Mouse (Mus musculus): ENCODE data around the gene Larp4b. TPM values are rescaled to one million over a fixed set of nuclear protein-coding genes. Genes with fewer than 3 reads are reported as not detected.

The Larp4b gene
- polyA plus RNA-seq, 1 experiment from 2014 or later, result 30.3 TPM

- Histone ChIP-seq H3K9me3 (no peaks in the 10 kb centered on the region), H3K36me3 (peaks cover 56% of the 10 kb centered on the region), H3K4me3 (no peak overlapping the region), H3K27me3 (no peaks in the 10 kb centered on the region), H3K27ac (no peak overlapping the region), H3K4me1 (no peaks in the 10 kb centered on the region), H3K4me2 (no peak overlapping the region), H3K9ac (no peak overlapping the region)
- 86% methylated on average over 6 of the region's 6 CpGs for WGBS
- ATAC-seq (ENCODE audit: insufficient number of reproducible peaks, low FRiP score, low TSS enrichment, low read depth), result no peak
Measured at GRCm38 (mm10) chr13:9128707-9129314, 35.1 kb downstream of the Larp4b start.

DNA sequence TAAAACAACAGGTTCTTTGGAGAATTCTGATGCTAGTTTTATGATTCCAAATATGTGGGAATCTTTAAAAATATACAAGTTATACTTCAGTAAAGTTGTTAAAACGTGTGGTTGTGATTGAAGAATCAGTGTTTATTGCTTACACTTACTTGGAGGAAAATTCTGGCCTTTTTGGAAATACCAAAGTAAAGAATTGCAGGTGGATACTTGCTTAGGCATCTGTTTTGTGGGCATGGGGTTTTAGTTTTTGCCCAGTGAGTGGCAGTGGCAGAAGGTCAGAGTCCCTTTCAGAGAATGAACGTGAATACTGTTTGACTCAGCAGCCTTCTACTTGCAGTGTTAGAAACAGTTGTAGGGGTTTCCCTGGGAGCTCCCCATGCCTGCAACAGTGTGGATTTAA, 40.7 kb downstream of the Larp4b start:
- H3K4me1 ChIP-seq, result no peaks in the 10 kb centered on the region
- no peak overlapping the region for H3K27ac ChIP-seq
- no peak for ATAC-seq (ENCODE audit: insufficient number of reproducible peaks, low FRiP score, low TSS enrichment, low read depth)
- no peaks in the 10 kb centered on the region for H3K9me3 ChIP-seq
- no peak overlapping the region for H3K4me3 ChIP-seq
- H3K36me3 ChIP-seq, result peaks cover 41% of the 10 kb centered on the region
- WGBS, result 80% methylated on average over 2 of the region's 2 CpGs
- no peak overlapping the region for H3K4me2 ChIP-seq
- no peak overlapping the region for H3K9ac ChIP-seq
- no peaks in the 10 kb centered on the region for H3K27me3 ChIP-seq

DNA sequence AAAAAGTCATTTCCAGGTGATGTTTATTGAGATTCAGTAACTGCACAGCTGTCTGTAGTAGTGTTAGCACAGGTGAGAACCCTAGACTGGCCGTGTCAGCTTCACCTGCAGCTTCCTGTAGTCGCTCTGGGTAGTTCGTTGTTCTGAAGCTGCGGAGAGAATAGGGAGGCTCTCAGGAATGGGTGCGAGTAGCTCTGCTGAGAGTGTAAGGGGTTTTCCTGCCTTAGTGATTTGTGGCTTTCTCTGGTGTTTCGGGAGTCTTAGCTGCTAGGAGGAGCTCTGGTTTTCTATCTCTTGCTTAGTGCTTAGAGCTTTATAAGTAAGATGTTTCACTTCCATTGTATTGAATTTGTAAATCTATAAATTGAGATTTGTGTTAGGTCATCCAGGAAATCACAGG, 42.4 kb downstream of the Larp4b start:
- H3K9ac ChIP-seq, result no peak overlapping the region
- no peak overlapping the region for H3K4me3 ChIP-seq
- H3K4me2 ChIP-seq, result no peak overlapping the region
- no peak overlapping the region for H3K27ac ChIP-seq
- no peaks in the 10 kb centered on the region for H3K27me3 ChIP-seq
- no peaks in the 10 kb centered on the region for H3K4me1 ChIP-seq
- WGBS, result 81% methylated on average over 6 of the region's 6 CpGs
- peaks cover 44% of the 10 kb centered on the region for H3K36me3 ChIP-seq
- H3K9me3 ChIP-seq, result no peaks in the 10 kb centered on the region
- no peak for ATAC-seq (ENCODE audit: insufficient number of reproducible peaks, low FRiP score, low TSS enrichment, low read depth)

- no peak overlapping the region for H3K4me3 ChIP-seq
- peaks cover 50% of the 10 kb centered on the region for H3K36me3 ChIP-seq
- no peaks in the 10 kb centered on the region for H3K27me3 ChIP-seq
- no peak for ATAC-seq (ENCODE audit: insufficient number of reproducible peaks, low FRiP score, low TSS enrichment, low read depth)
- no peak overlapping the region for H3K4me2 ChIP-seq
- no peaks in the 10 kb centered on the region for H3K4me1 ChIP-seq
- H3K27ac ChIP-seq, result no peak overlapping the region
- H3K9me3 ChIP-seq, result no peaks in the 10 kb centered on the region
- no peak overlapping the region for H3K9ac ChIP-seq
- 53% methylated on average over 4 of the region's 4 CpGs for WGBS
Measured at GRCm38 (mm10) chr13:9136733-9137132, 43.1 kb downstream of the Larp4b start.

DNA sequence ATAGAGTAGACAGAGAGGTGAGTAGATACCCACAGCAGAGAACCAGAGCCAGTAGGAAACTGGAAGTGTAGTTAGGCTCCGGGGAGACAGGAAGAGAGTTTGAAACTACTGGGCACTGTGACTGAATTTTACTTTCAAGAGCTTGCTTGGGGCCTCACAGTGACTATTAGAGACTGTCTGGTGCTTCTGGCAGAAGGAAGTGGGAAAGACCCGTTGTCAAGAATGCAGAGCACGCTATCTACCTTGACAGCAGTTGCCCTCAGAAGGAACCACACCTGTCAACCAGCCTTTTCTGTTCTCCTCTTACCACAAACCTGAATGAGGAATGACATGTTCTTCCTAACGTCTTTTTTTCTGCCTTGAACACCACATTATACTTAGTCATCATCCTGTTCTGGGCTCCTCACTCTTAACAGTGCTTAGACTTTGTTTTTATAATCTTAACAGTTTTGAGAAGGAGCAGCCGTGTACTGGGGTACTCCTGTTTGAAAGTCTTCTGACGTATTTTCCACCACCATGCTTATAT, 45.8 kb downstream of the Larp4b start:
- H3K27ac ChIP-seq, result no peak overlapping the region
- 83% methylated on average over 6 of the region's 6 CpGs for WGBS
- no peaks in the 10 kb centered on the region for H3K9me3 ChIP-seq
- no peak overlapping the region for H3K4me3 ChIP-seq
- no peak for ATAC-seq (ENCODE audit: insufficient number of reproducible peaks, low FRiP score, low TSS enrichment, low read depth)
- H3K4me2 ChIP-seq, result no peak overlapping the region
- no peaks in the 10 kb centered on the region for H3K4me1 ChIP-seq
- no peak overlapping the region for H3K9ac ChIP-seq
- H3K36me3 ChIP-seq, result peaks cover 65% of the 10 kb centered on the region
- H3K27me3 ChIP-seq, result no peaks in the 10 kb centered on the region

GRCm38 (mm10) chr13:9140204-9140603, 46.5 kb downstream of the Larp4b start:
- no peak for ATAC-seq (ENCODE audit: insufficient number of reproducible peaks, low FRiP score, low TSS enrichment, low read depth)
- H3K9me3 ChIP-seq, result no peaks in the 10 kb centered on the region
- H3K27me3 ChIP-seq, result no peaks in the 10 kb centered on the region
- H3K4me3 ChIP-seq, result no peak overlapping the region
- H3K4me2 ChIP-seq, result no peak overlapping the region
- 80% methylated on average over 10 of the region's 10 CpGs for WGBS
- H3K4me1 ChIP-seq, result no peaks in the 10 kb centered on the region
- H3K27ac ChIP-seq, result no peak overlapping the region
- H3K36me3 ChIP-seq, result peaks cover 66% of the 10 kb centered on the region
- H3K9ac ChIP-seq, result no peak overlapping the region

- 76% methylated on average over 2 of the region's 2 CpGs for WGBS
- no peaks in the 10 kb centered on the region for H3K4me1 ChIP-seq
- no peak for ATAC-seq (ENCODE audit: insufficient number of reproducible peaks, low FRiP score, low TSS enrichment, low read depth)
- H3K4me2 ChIP-seq, result no peak overlapping the region
- no peak overlapping the region for H3K4me3 ChIP-seq
- no peaks in the 10 kb centered on the region for H3K9me3 ChIP-seq
- H3K9ac ChIP-seq, result no peak overlapping the region
- H3K27me3 ChIP-seq, result no peaks in the 10 kb centered on the region
- H3K27ac ChIP-seq, result no peak overlapping the region
- H3K36me3 ChIP-seq, result peaks cover 69% of the 10 kb centered on the region
Measured at GRCm38 (mm10) chr13:9142371-9142770, 48.7 kb downstream of the Larp4b start.

- no peaks in the 10 kb centered on the region for H3K9me3 ChIP-seq
- no peak for ATAC-seq (ENCODE audit: insufficient number of reproducible peaks, low FRiP score, low TSS enrichment, low read depth)
- H3K36me3 ChIP-seq, result peaks cover 48% of the 10 kb centered on the region
- WGBS, result 81% methylated on average over 2 of the region's 2 CpGs
- no peaks in the 10 kb centered on the region for H3K27me3 ChIP-seq
- H3K4me2 ChIP-seq, result no peak overlapping the region
- no peaks in the 10 kb centered on the region for H3K4me1 ChIP-seq
- H3K27ac ChIP-seq, result no peak overlapping the region
- no peak overlapping the region for H3K4me3 ChIP-seq
- no peak overlapping the region for H3K9ac ChIP-seq
Measured at GRCm38 (mm10) chr13:9148830-9149229, 55.1 kb downstream of the Larp4b start.

DNA sequence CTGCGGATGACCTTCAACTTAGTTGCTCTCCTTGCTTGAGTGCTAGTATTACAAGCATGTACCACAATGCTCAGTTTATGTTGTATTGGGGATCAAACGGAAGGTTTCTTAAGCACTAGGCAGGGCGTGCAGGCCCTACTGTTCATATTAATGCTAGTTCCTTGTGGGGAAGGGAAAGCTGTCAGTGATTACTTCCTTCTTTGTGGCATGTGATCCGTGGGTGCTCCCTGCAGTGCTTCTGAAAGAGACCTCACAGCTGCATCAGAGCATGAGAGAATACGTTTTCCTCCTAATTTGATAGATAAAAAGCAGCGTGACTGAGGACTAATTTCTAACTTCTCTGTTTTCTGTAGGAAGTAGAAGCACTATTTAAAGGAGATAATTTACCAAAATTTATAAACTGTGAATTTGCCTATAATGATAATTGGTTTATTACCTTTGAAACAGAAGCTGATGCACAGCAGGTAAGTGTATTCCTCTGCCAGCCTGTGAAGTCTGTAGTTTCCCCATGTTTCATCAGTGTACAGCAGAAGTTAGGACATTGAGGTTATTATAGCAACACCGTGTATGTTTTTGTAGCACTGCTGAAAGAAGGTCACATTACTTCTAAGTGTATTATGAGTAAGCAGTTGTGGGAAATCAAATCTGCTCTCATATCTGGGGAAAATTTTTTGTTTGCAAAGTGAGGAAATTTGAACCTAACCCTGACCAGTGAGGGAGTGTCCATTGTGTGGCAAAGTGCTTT, 56.0 kb downstream of the Larp4b start:
- no peaks in the 10 kb centered on the region for H3K9me3 ChIP-seq
- no peak overlapping the region for H3K9ac ChIP-seq
- 71% methylated on average over 7 of the region's 7 CpGs for WGBS
- no peaks in the 10 kb centered on the region for H3K27me3 ChIP-seq
- no peak overlapping the region for H3K4me3 ChIP-seq
- no peaks in the 10 kb centered on the region for H3K4me1 ChIP-seq
- H3K4me2 ChIP-seq, result no peak overlapping the region
- no peak for ATAC-seq (ENCODE audit: insufficient number of reproducible peaks, low FRiP score, low TSS enrichment, low read depth)
- peaks cover 55% of the 10 kb centered on the region for H3K36me3 ChIP-seq
- no peak overlapping the region for H3K27ac ChIP-seq

DNA sequence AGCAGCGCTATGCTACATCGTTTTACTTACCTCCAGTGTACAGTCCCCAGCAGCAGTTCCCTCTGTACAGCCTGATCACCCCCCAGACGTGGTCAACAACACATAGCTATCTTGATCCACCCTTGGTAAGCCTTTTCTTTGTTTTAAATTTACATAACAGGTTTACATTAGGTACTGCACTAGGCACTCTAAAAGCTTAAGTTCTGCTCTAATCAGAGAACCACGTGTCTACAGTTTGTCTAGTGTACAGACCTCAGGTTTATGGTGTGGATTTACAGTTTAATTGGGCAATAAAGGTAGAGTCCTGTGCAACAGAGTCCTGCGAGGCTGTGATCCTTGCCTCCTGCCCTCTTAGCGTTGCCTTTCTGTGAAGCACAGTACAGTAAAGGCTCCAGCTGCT, 57.4 kb downstream of the Larp4b start:
- Histone ChIP-seq H3K27ac (no peak overlapping the region), H3K9me3 (no peaks in the 10 kb centered on the region), H3K4me3 (no peak overlapping the region), H3K27me3 (no peaks in the 10 kb centered on the region), H3K36me3 (peaks cover 61% of the 10 kb centered on the region), H3K4me2 (no peak overlapping the region), H3K9ac (no peak overlapping the region), H3K4me1 (no peaks in the 10 kb centered on the region)
- ATAC-seq (ENCODE audit: insufficient number of reproducible peaks, low FRiP score, low TSS enrichment, low read depth), result no peak
- WGBS, result 51% methylated on average over 6 of the region's 6 CpGs

- WGBS, result 90% methylated on average over 4 of the region's 4 CpGs
- Histone ChIP-seq H3K9ac (no peak overlapping the region), H3K9me3 (no peaks in the 10 kb centered on the region), H3K4me2 (no peak overlapping the region), H3K36me3 (peaks cover 63% of the 10 kb centered on the region), H3K4me3 (no peak overlapping the region), H3K27ac (no peak overlapping the region), H3K27me3 (no peaks in the 10 kb centered on the region), H3K4me1 (no peaks in the 10 kb centered on the region)
- no peak for ATAC-seq (ENCODE audit: insufficient number of reproducible peaks, low FRiP score, low TSS enrichment, low read depth)
Measured at GRCm38 (mm10) chr13:9151619-9152018, 57.9 kb downstream of the Larp4b start.

DNA sequence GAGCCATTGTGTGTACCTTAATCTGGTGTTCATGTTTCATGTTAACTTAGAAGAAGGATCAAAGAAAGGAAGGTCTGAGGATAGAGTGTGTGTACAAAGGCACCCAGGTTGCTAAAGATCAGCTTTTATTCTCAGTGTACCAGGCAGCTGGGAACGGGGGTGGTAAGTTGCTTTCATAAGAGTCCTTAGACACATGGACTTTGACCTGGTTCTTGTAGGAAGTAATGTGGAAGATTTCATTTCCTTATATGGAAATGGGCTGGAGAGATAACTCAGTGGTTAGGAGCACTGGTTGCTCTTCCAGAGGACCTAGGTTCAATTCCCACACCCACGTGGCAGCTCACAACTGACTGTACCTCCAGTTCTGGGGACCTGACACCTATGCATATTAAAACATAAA, 58.6 kb downstream of the Larp4b start:
- no peak overlapping the region for H3K27ac ChIP-seq
- H3K27me3 ChIP-seq, result no peaks in the 10 kb centered on the region
- no peaks in the 10 kb centered on the region for H3K4me1 ChIP-seq
- 81% methylated on average over 2 of the region's 2 CpGs for WGBS
- no peak overlapping the region for H3K9ac ChIP-seq
- no peak overlapping the region for H3K4me2 ChIP-seq
- H3K9me3 ChIP-seq, result no peaks in the 10 kb centered on the region
- ATAC-seq (ENCODE audit: insufficient number of reproducible peaks, low FRiP score, low TSS enrichment, low read depth), result no peak
- H3K4me3 ChIP-seq, result no peak overlapping the region
- H3K36me3 ChIP-seq, result peaks cover 62% of the 10 kb centered on the region

Data from limb, embryonic 15.5 days (tissue).